Mouse (Mus musculus) ES-Bruce4 (cell line): ENCODE measurements at regions not wholly inside any gene's neighbourhood (a gene's known extent, or its start where the extent isn't known, plus 50 kb on each side); places are given as distances from the start of the nearest gene placed in this dataset.

Experiments used
- H3K27ac ChIP-seq: 2 replicates; pipeline ENCODE4 v1.5.1; 2012; ENCODE audit warnings: low read length, inconsistent platforms; ENCODE audit not compliant: insufficient read depth
- H3K27me3 ChIP-seq: 2 replicates; pipeline ENCODE4 v1.6.1; 2012; ENCODE audit warnings: mild to moderate bottlenecking, low read length, inconsistent platforms; ENCODE audit not compliant: control insufficient read depth, poor library complexity, insufficient read depth, severe bottlenecking
- H3K36me3 ChIP-seq: 2 replicates; pipeline ENCODE4 v1.6.1; 2012; ENCODE audit warnings: inconsistent platforms, mild to moderate bottlenecking, low read length, moderate library complexity; ENCODE audit not compliant: control insufficient read depth, poor library complexity, insufficient read depth, severe bottlenecking
- H3K4me1 ChIP-seq: one replicate; pipeline ENCODE4 v1.8.1; 2011; ENCODE audit warnings: low read length; ENCODE audit not compliant: control insufficient read depth, insufficient read depth
- H3K4me3 ChIP-seq: 2 replicates; pipeline ENCODE4 v1.5.1; 2011; ENCODE audit warnings: low read depth, mild to moderate bottlenecking, low read length
- H3K9ac ChIP-seq: 2 replicates; pipeline ENCODE4 v1.6.1; 2012; ENCODE audit warnings: low read depth, mild to moderate bottlenecking, inconsistent platforms; ENCODE audit not compliant: poor library complexity, severe bottlenecking
- H3K9me3 ChIP-seq: replicated peaks from 2 replicates; pipeline ENCODE4 v1.6.1; 2012; ENCODE audit warnings: mild to moderate bottlenecking, low read length, inconsistent platforms; ENCODE audit not compliant: control insufficient read depth, poor library complexity, insufficient read depth, severe bottlenecking
- CTCF ChIP-seq: IDR thresholded peaks from one replicate; pipeline ENCODE4 v1.8.1; 2011; ENCODE audit warnings: low read depth, low read length
- EP300 ChIP-seq: IDR thresholded peaks from 2 replicates; pipeline ENCODE4 v1.6.1; 2011; ENCODE audit warnings: low read depth, low read length; ENCODE audit not compliant: insufficient read depth
- POLR2A ChIP-seq: IDR thresholded peaks from one replicate; pipeline ENCODE4 v1.8.1; 2011; ENCODE audit warnings: low read length; ENCODE audit not compliant: insufficient read depth

GRCm38 (mm10) chr7:83077035-83077918 lies 210.1 kb downstream of the Mex3b start:
- no peaks in the 10 kb centered on the region for H3K9me3 ChIP-seq
- H3K9ac ChIP-seq: no peak overlapping the region
- no peak for TF ChIP-seq CTCF
- TF ChIP-seq POLR2A: no peak
- TF ChIP-seq EP300: no peak
- H3K4me3 ChIP-seq: no peak overlapping the region
- no peaks in the 10 kb centered on the region for H3K27me3 ChIP-seq
- no peaks in the 10 kb centered on the region for H3K4me1 ChIP-seq
- no peaks in the 10 kb centered on the region for H3K36me3 ChIP-seq
- H3K27ac ChIP-seq: no peak overlapping the region

- TF ChIP-seq CTCF: no peak
- no peak overlapping the region for H3K9ac ChIP-seq
- no peaks in the 10 kb centered on the region for H3K27me3 ChIP-seq
- no peaks in the 10 kb centered on the region for H3K9me3 ChIP-seq
- no peaks in the 10 kb centered on the region for H3K36me3 ChIP-seq
- no peak overlapping the region for H3K27ac ChIP-seq
- H3K4me3 ChIP-seq: no peak overlapping the region
- H3K4me1 ChIP-seq: no peaks in the 10 kb centered on the region
Measured at GRCm38 (mm10) chr7:83077919-83078265, 210.8 kb downstream of the Mex3b start.

GRCm38 (mm10) chr7:83078695-83079094 lies 211.6 kb downstream of the Mex3b start:
- Histone ChIP-seq H3K4me3 (no peak overlapping the region), H3K9ac (no peak overlapping the region), H3K36me3 (no peaks in the 10 kb centered on the region), H3K4me1 (no peaks in the 10 kb centered on the region), H3K27me3 (no peaks in the 10 kb centered on the region), H3K27ac (no peak overlapping the region), H3K9me3 (no peaks in the 10 kb centered on the region)
- no peak for TF ChIP-seq CTCF
- TF ChIP-seq POLR2A: no peak
- TF ChIP-seq EP300: no peak

GRCm38 (mm10) chr7:83079842-83080241 lies 212.7 kb downstream of the Mex3b start:
- Histone ChIP-seq H3K9ac (no peak overlapping the region), H3K4me1 (no peaks in the 10 kb centered on the region), H3K36me3 (no peaks in the 10 kb centered on the region), H3K9me3 (no peaks in the 10 kb centered on the region), H3K27ac (no peak overlapping the region), H3K27me3 (no peaks in the 10 kb centered on the region), H3K4me3 (no peak overlapping the region)
- TF ChIP-seq CTCF (no peak), EP300 (no peak), POLR2A (no peak)

- Histone ChIP-seq H3K9me3 (no peaks in the 10 kb centered on the region), H3K9ac (no peak overlapping the region), H3K27ac (no peak overlapping the region), H3K36me3 (no peaks in the 10 kb centered on the region), H3K4me1 (no peaks in the 10 kb centered on the region), H3K4me3 (no peak overlapping the region), H3K27me3 (no peaks in the 10 kb centered on the region)
- TF ChIP-seq POLR2A: no peak
- no peak for TF ChIP-seq CTCF
Measured at GRCm38 (mm10) chr7:83084496-83085082, 217.5 kb downstream of the Mex3b start.

GRCm38 (mm10) chr7:83085547-83086158 lies 218.5 kb downstream of the Mex3b start:
- Histone ChIP-seq H3K9me3 (no peaks in the 10 kb centered on the region), H3K36me3 (no peaks in the 10 kb centered on the region), H3K27ac (no peak overlapping the region), H3K4me3 (no peak overlapping the region), H3K9ac (no peak overlapping the region), H3K27me3 (no peaks in the 10 kb centered on the region), H3K4me1 (no peaks in the 10 kb centered on the region)
- TF ChIP-seq EP300 (no peak), CTCF (no peak), POLR2A (no peak)
